Mouse (Mus musculus) thymus, adult 2 months (tissue): ENCODE measurements around the gene Phactr1.

ENCODE experiments used
- CTCF ChIP-seq: fragments of 200-500 bp; IDR thresholded peaks from 2 replicates; pipeline ENCODE4 v1.5.1; 2012; ENCODE audit warnings: mild to moderate bottlenecking, control low read depth, low read length, moderate library complexity, borderline replicate concordance; ENCODE audit not compliant: control insufficient read depth, poor library complexity, insufficient read depth; ENCODE audit errors: extremely low read depth
- POLR2A ChIP-seq: fragments of 200-500 bp; IDR thresholded peaks from 2 replicates; pipeline ENCODE4 v1.6.1; 2012; ENCODE audit warnings: mild to moderate bottlenecking, low read length, control low read depth, moderate library complexity; ENCODE audit not compliant: control insufficient read depth, poor library complexity, insufficient read depth; ENCODE audit errors: extremely low read depth

DNA sequence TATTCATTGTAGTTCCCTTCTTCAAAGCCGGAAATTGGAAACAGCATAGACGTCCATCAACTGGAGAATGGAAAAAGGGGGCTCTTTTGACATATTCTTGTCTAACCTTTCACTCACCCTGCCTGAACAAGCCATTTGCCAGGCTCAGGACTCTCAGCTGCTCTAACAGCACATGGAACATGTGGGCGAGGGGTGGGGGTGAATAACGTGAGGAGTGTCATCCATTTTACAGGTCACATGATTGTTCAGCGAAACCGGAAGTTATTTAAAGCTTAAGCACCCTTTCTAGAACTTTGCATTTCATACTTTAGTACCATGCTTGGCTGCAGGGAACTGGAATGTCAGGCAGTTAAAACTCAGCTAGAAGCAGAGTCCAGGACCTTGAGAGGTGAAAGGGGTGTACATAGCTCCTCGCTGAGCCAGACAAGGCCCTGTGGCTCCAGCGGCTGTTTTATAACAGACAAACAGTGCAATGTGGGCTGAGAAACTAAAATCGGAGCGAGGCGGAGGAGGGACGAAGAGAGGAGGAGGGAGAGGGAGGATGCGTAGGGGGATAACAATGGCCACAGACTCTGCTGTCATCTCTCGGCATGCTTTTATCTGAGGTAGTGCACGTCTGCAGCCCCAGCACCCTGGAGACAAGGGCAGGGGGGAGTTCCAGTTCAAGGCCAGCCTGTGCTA lies 141.1 kb downstream of the Phactr1 start:
- no peak for TF ChIP-seq CTCF
- no peak for TF ChIP-seq POLR2A
